Mouse (Mus musculus) thymus, postnatal 10 days (tissue): ENCODE measurements around the gene H2al2b.
"Not testable (repeated sequence)": the region's sequence is repeated elsewhere in the genome, so short reads cannot be mapped to it uniquely, and the experiment has no call there.

Experiments used
- DNase-seq, 2 experiments: peaks; one replicate each; pipeline ENCODE4 v3.0.0; 2021; ENCODE audit warnings: low spot score in 2 of 2

The H2al2b gene

DNA sequence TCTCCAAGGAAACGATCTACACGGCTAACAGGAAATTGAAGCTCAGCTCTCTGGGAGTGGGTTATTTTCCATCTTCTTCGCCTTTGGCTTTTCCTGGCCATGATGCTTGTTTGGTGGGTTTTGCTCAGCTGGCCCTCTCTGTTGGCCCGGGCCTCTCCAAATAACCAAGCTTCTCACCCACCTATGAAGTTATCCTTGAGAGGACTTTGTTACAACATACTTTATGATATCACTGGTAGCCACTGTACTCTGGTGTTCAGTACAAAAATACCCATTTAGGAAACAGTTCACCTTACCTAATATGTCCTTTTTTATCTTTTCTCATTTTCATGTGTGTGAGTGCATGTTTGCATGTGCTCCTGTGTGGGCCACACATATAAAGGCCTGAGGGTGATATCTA, at the start of gene H2al2b:
Gene H2al2b, minus strand, starts transcription at position 101 of the 400 bp plus-strand sequence.
- not testable (repeated sequence) for DNase-seq
